Mouse (Mus musculus) megakaryocyte, embryonic 14.5 days (primary cell): ENCODE results near the gene Knl1.

Experiments
- FLI1 ChIP-seq: IDR thresholded peaks from 2 replicates; pipeline ENCODE4 v1.6.1; 2012; ENCODE audit warnings: low read length, inconsistent platforms, mixed read lengths
- GATA1 ChIP-seq: IDR thresholded peaks from 3 replicates; pipeline ENCODE4 v1.6.1; 2012; ENCODE audit warnings: mixed read lengths, low read length, inconsistent platforms, borderline replicate concordance

DNA sequence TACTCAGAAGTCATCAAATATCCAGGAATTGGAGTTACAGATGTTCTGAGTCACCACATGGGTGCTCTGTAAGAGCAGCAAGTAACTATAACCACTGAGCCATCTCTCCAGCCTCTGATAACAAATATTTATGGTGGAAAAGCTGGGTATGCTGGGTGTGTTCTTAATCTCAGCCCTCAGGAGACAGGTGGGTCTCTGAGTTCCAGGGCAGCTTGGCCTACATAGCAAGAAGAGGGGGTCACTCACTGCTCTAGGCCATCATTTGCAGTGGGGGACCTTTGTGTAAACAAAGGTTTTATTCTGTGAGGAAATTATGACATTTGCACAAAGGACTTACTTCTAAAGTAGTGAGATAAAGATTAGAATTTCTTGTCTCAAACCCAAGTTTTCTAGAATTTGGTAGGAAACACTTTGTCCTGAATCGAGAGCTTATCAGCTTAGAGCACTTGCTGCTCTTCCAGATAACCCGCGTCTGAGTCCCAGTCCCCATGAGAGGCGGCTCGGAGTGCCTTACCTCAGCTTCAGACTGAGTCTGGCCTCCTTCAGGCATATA, 89.5 kb downstream of the Knl1 start:
- TF ChIP-seq FLI1: no peak
- no peak for TF ChIP-seq GATA1
